Mouse (Mus musculus): ENCODE data around the gene Nudcd2.

Gene Nudcd2

GRCm38 (mm10) chr11:40755968-40756367, 22.5 kb downstream of the Nudcd2 start:
- DNase-seq: no peak

GRCm38 (mm10) chr11:40759896-40760295, 26.4 kb downstream of the Nudcd2 start:
- no peak for DNase-seq

- no peak for DNase-seq
Observed at GRCm38 (mm10) chr11:40763395-40763794, 29.9 kb downstream of the Nudcd2 start.

GRCm38 (mm10) chr11:40764690-40765089, 31.2 kb downstream of the Nudcd2 start:
- DNase-seq: no peak

GRCm38 (mm10) chr11:40775315-40776269, 42.1 kb downstream of the Nudcd2 start:
- DNase-seq: no peak

- DNase-seq: no peak
Observed at GRCm38 (mm10) chr11:40781857-40782256, 48.4 kb downstream of the Nudcd2 start.

GRCm38 (mm10) chr11:40783346-40783745, 49.9 kb downstream of the Nudcd2 start:
- DNase-seq: no peak

- no peak for DNase-seq
Observed at GRCm38 (mm10) chr11:40784326-40784725, 50.9 kb downstream of the Nudcd2 start.

GRCm38 (mm10) chr11:40786900-40787299, 53.4 kb downstream of the Nudcd2 start:
- no peak for DNase-seq
